Mouse (Mus musculus) small intestine, adult 2 months (tissue): Measurements from ENCODE around the gene Ildr1. TPM values are rescaled to one million over a fixed set of nuclear protein-coding genes. Genes with fewer than 3 reads are reported as not detected.

ENCODE experiments used
- H3K27ac ChIP-seq: fragments of 200-500 bp; 2 replicates; pipeline ENCODE4 v1.5.1; 2012; ENCODE audit warnings: low read depth, low read length, control low read depth, inconsistent platforms; ENCODE audit not compliant: insufficient read depth
- H3K27me3 ChIP-seq: fragments of 200-500 bp; 2 replicates; pipeline ENCODE4 v1.6.1; 2012; ENCODE audit warnings: mild to moderate bottlenecking, moderate library complexity, low read length, inconsistent platforms; ENCODE audit not compliant: control insufficient read depth, insufficient read depth
- H3K36me3 ChIP-seq: fragments of 200-500 bp; 2 replicates; pipeline ENCODE4 v1.6.1; 2012; ENCODE audit warnings: mild to moderate bottlenecking, low read length, control low read depth, inconsistent platforms; ENCODE audit not compliant: control insufficient read depth, insufficient read depth
- H3K4me1 ChIP-seq: fragments of 200-500 bp; 2 replicates; pipeline ENCODE4 v1.6.1; 2012; ENCODE audit warnings: low read length, inconsistent platforms, mixed read lengths; ENCODE audit not compliant: control insufficient read depth, insufficient read depth, insufficient read length
- H3K4me3 ChIP-seq: fragments of 200-500 bp; 2 replicates; pipeline ENCODE4 v1.5.1; 2012; ENCODE audit warnings: low read depth, mild to moderate bottlenecking, control low read depth, inconsistent platforms, low read length, moderate library complexity
- CTCF ChIP-seq: fragments of 200-500 bp; IDR thresholded peaks from 2 replicates; pipeline ENCODE4 v1.5.1; 2012; ENCODE audit warnings: low read depth, mild to moderate bottlenecking, control low read depth, inconsistent platforms, low read length, moderate library complexity, mixed read lengths; ENCODE audit not compliant: insufficient replicate concordance, insufficient read length; ENCODE audit errors: extremely low read depth
- POLR2A ChIP-seq: fragments of 200-500 bp; IDR thresholded peaks from 2 replicates; pipeline ENCODE4 v1.6.1; 2012; ENCODE audit warnings: low read depth, mild to moderate bottlenecking, control low read depth, inconsistent platforms, low read length, moderate library complexity
- WGBS: fragments of 180-500 bp; shearing (Covaris S2); methylation state at CpG from one replicate; pipeline ENCODE4 v1.1.7; 2018; 5-methylcytosine and 5-hydroxymethylcytosine counted together
- polyA plus RNA-seq: library from polyadenylated mRNA; depleted of rRNA; stranded (reverse); fragments of >200 nt; gene quantifications from 2 replicates; pipeline ENCODE4 v1.2.3, GENCODE M21; 2012; rRNA removed

The Ildr1 gene
- 2.3 and 3.3 TPM in 2 replicates for polyA plus RNA-seq

DNA sequence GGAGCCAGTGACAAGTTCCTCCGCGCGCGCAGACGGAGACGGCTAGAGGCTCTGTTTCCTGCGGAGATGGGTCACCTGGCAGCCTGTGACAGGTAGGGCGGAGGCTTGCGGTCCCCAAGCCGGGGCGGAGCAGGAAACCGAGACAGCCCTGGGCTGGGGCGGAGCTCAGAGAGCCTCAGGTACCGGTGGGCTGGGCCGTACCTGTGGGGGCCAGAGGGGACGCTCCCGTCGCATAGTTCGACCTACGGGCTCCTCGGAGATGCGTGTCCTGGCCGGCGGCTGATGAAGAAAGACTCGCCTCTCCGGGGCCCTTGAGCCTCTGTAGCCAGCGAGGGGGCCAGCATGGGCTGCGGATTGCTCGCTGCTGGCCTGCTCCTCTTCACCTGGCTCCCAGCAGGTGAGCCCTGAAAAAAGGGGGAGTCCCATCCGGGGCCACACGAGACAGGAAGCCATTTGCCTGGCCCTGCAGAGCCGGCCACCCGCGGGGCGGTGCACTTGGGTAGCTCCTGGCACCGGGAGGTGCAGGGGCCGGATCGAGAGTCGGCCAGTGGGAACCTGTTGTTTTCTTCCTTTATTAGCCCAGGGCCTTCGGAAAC is at the start of gene Ildr1:
Gene Ildr1 (plus strand): TSS at position 161 of the 596 bp plus-strand sequence.
- Histone ChIP-seq H3K4me3 (peak within 1 kb of the TSS; percentile 78), H3K4me1 (no peaks in the 10 kb centered on the region), H3K27ac (no peak within 1 kb of the TSS), H3K27me3 (no peaks in the 10 kb centered on the region), H3K36me3 (no peaks in the 10 kb centered on the region)
- no peak for TF ChIP-seq POLR2A
- TF ChIP-seq CTCF = no peak
- 2% methylated on average over 40 of the region's 40 CpGs for WGBS

DNA sequence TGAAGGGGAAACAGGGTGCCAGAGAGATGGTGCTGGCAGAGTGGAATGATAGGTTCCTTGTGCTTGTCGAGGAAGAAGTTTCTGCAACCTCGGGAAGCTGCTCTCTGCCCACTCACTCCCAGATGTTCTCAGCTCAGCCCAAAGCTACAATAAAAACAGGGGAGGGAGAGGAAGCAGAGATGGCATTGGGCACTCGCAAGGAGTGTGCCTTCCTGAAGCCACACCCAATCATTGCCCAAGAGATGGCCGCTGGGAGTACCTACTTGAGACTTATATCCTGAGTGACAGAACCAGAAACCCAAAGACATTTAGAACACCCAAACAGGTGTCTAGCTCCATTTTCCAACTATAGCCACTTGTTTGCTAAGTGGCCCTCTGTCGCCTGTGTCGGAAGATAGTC is 48.7 kb upstream of the Ildr1 start:
- Histone ChIP-seq H3K36me3 (no peaks in the 10 kb centered on the region), H3K27me3 (no peaks in the 10 kb centered on the region), H3K27ac (no peak overlapping the region), H3K4me3 (no peak overlapping the region), H3K4me1 (peaks cover 3% of the 10 kb centered on the region)
- TF ChIP-seq POLR2A = no peak
- TF ChIP-seq CTCF = no peak
- 60% methylated on average over 6 of the region's 6 CpGs for WGBS

DNA sequence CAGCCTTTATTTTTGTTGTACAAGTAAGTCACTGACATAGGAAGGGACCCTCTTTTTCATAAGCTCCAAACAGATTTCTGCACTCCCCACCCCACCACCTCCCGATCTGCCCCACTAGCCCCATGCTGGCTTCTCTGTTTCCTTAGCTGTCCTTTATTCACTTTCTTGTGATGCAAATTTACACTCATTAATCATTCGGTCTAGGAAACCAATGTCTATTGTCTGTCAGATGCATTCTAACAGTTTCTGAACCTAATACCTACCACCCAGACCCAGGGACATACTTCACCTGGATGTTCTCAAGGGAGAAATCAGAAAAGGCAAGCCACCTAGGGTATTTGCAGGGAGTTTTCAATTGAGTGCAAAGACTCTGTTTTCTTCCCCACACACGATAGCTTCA is 44.5 kb upstream of the Ildr1 start:
- Histone ChIP-seq H3K36me3 (no peaks in the 10 kb centered on the region), H3K4me3 (no peak overlapping the region), H3K4me1 (peaks cover 3% of the 10 kb centered on the region; the same call in 1 of the 2 replicates), H3K27ac (no peak overlapping the region), H3K27me3 (no peaks in the 10 kb centered on the region)
- no peak for TF ChIP-seq POLR2A
- 72% methylated on average over 3 of the region's 3 CpGs for WGBS

DNA sequence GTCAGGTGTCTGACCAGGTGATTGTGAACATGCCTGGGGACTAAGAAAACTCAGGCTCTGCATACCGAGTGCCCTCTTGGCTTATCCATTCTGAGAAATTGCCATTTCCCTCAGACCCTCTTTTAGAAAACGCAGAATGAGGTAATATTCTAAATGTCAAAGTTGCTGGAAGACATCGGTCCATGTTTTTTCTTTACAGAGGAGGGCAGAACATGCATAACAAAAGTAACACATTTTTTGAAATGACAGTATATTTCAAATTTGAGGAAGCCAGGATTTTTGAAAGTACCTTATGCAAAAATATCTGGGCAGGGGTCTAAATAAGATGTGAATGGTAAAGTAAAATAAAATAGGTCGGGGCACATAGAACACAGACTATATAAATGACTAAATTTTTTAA is 43.3 kb upstream of the Ildr1 start:
- Histone ChIP-seq H3K27me3 (no peaks in the 10 kb centered on the region), H3K4me3 (no peak overlapping the region)

DNA sequence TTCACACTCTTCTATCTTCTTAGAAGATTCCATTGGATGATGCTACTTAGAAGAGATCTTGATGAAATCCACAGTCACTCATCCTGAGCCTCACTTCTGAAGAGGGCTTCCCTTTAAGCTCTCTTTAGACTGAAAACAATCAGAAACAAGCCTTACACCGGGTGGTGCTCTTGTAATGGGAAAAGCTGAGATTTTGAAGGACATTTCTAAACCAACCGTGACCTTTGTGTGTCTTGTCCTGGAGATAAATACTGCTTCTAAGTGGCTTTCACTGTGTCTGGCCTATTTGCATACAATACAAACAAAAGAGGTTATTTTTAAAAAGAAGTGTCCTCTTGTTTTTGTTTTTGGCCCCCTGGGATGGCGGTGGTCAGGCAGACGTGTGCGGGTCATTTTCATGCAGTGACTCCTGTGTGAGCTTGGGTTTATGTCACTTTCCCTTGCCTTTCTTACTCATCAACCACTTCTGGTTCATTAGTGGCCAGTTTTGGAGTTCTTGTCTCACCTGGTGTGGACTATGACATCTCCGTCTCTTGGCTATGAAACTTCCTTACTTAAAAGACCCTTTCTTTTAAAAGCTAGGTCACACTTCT is 42.5 kb upstream of the Ildr1 start:
- Histone ChIP-seq H3K27me3 (no peaks in the 10 kb centered on the region), H3K36me3 (no peaks in the 10 kb centered on the region), H3K4me3 (no peak overlapping the region), H3K27ac (no peak overlapping the region), H3K4me1 (no peaks in the 10 kb centered on the region)
- WGBS = 75% methylated on average over 6 of the region's 6 CpGs
- TF ChIP-seq POLR2A = no peak
- TF ChIP-seq CTCF = no peak

More for the DNA sequence above, 43.3 kb upstream of the Ildr1 start:
- Histone ChIP-seq H3K36me3 (no peaks in the 10 kb centered on the region), H3K4me1 (no peaks in the 10 kb centered on the region), H3K27ac (no peak overlapping the region)
- WGBS = 83% methylated on average over 4 of the region's 4 CpGs
- TF ChIP-seq POLR2A (no peak), CTCF (no peak)

DNA sequence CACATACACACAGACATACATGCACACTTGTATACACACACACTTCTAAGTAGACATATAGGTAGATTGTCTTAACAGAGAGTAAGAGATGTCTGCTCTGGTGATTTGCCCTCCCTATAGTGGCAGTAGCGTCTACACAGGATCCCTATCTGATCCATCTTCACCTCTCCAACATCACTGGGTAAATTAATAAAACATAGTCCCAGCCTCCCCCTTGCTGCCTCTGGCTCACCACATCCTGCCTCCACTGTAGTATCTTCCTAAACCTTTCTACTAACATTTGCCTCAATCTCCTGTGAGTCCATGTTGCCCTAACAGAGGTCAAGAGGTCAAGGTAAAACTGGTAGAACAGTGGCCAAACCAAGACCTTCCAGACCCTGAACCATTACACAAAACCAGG is 38.6 kb upstream of the Ildr1 start:
- Histone ChIP-seq H3K27ac (no peak overlapping the region), H3K27me3 (no peaks in the 10 kb centered on the region), H3K4me1 (no peaks in the 10 kb centered on the region), H3K36me3 (no peaks in the 10 kb centered on the region), H3K4me3 (no peak overlapping the region)
- TF ChIP-seq CTCF (no peak), POLR2A (no peak)
- 92% methylated on average over 1 of the region's 1 CpGs for WGBS

DNA sequence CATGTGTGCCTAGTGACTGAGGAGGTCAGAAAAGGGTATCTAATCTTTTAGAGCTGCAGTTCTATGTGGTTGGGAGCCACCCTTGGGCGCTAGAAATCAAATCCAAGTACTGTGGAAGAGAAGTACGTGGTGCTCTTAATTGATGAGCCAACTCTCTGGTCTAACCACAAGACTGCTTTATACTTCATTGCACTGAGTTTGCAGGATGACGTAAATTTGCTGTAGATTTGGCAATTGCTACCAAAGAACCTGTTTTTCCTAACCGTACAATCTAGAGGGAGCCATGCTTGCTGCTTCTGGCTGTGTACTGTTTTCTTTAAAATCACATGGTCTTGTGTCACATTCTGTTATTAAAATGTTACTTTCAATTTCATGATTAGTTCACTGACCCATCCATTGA is 37.9 kb upstream of the Ildr1 start:
- Histone ChIP-seq H3K4me3 (no peak overlapping the region), H3K4me1 (no peaks in the 10 kb centered on the region), H3K36me3 (no peaks in the 10 kb centered on the region), H3K27ac (no peak overlapping the region), H3K27me3 (no peaks in the 10 kb centered on the region)
- TF ChIP-seq POLR2A = no peak
- 79% methylated on average over 4 of the region's 4 CpGs for WGBS

DNA sequence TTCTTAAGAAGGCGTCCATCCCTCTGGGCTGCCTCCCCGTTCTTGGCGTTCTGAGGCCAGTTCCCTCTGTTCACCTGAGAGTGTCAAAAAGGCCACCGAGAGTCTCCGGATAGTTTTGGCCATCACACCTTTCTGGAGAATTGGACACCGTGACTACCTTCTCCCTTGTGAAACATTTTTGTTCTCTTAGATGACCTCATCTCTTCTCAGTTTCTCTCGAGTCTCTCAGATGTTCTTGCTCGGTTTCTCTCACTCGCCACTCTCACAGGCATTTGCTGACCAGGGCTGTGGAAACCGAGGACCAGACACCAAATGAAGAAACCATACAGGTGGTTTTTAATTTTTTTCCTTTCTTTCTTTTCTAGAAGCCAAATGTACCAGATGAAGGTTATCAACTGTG is 32.4 kb upstream of the Ildr1 start:
- no peak overlapping the region for H3K4me3 ChIP-seq
- no peak overlapping the region for H3K27ac ChIP-seq
- 86% methylated on average over 10 of the region's 10 CpGs for WGBS
- no peaks in the 10 kb centered on the region for H3K36me3 ChIP-seq
- no peaks in the 10 kb centered on the region for H3K27me3 ChIP-seq
- no peaks in the 10 kb centered on the region for H3K4me1 ChIP-seq
- TF ChIP-seq CTCF (no peak), POLR2A (no peak)
